Mouse (Mus musculus): ENCODE results near the gene Atp2a2.

- no peak for TF ChIP-seq CTCF (IDR thresholded peaks at IDR 0.05; ENCODE audit: extremely low read depth, insufficient read length, insufficient replicate concordance, low read depth, low read length)
- TF ChIP-seq POLR2A (IDR thresholded peaks at IDR 0.05; ENCODE audit: low read depth, low read length): no peak
These were observed 51.1 kb downstream of the Atp2a2 start for GRCm38 (mm10) chr5:122450913-122451317.
